ENCODE assay signal across 18 mouse cellular contexts in the genomic region with DNA sequence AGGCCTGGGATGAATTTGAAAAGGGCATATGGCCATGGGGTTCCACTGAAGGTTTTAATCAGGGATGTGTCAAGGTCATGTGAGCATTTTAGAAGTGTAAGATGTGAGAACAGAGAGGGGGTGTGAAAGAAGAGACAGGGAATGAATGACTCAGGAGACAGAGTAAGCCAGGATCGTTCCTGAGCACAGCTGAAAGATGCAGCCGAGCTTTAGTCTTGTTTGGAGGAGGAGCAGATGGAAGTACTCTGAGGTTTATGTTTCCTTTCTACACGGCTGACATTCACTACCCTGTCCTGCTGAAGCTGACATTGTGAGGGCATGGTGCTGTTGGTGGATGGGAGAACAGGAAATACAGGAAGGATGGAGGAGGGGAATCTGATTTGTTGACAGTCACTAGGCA.
A peak's percentile ranks its signal among the peaks of the same experiment; 100 is the strongest.
DNase-seq lines count a peak whose midpoint lies in the region; ATAC-seq lines count a peak whose summit lies in the region.
"Had no signal": no experiment of that assay in that cellular context is flagged by ENCODE, and none has a peak within 500 bp of the region (broad histone marks: within the 10 kb centered on the region; RNA-seq: fewer than 3 reads in every experiment).

No protein-coding gene starts in this region.

- no peak for ATAC-seq in hindbrain, embryonic 12.5 days (ENCODE audit: low FRiP score)
- no peak for ATAC-seq in hindbrain, embryonic 16.5 days
- ATAC-seq in midbrain, embryonic 14.5 days (ENCODE audit: low FRiP score, low TSS enrichment) = no peak
- ATAC-seq in midbrain, embryonic 11.5 days (ENCODE audit: low FRiP score) = no peak
- ATAC-seq in hindbrain, embryonic 15.5 days (ENCODE audit: low FRiP score, low read depth) = no peak
- ATAC-seq in neural tube, embryonic 14.5 days (ENCODE audit: low read depth) = peak; percentile 28; the same call in 1 of the 2 replicates
- ATAC-seq: inflammation-experienced regulatory T-cells, adult 6 months had no signal

- H3K9ac ChIP-seq in hindbrain, embryonic 12.5 days = no peak overlapping the region
- no peak overlapping the region for H3K9ac ChIP-seq in hindbrain, embryonic 16.5 days (ENCODE audit: low read depth, low read length)
- no peak overlapping the region for H3K9ac ChIP-seq in midbrain, embryonic 14.5 days (replicated peaks; ENCODE audit: low read length)
- no peak overlapping the region for H3K9ac ChIP-seq in midbrain, embryonic 11.5 days (ENCODE audit: low read length)
- no peak overlapping the region for H3K9ac ChIP-seq in hindbrain, embryonic 15.5 days
- H3K9ac ChIP-seq in neural tube, embryonic 14.5 days (replicated peaks; ENCODE audit: low read depth, low read length) = no peak overlapping the region
- H3K9ac ChIP-seq: forebrain, postnatal 0 days; limb, embryonic 15.5 days; liver, embryonic 15.5 days; midbrain, embryonic 12.5 days; stomach, embryonic 15.5 days had no signal

- H3K4me3 ChIP-seq in hindbrain, embryonic 12.5 days = no peak overlapping the region
- H3K4me3 ChIP-seq in hindbrain, embryonic 16.5 days (ENCODE audit: low read length) = no peak overlapping the region
- no peak overlapping the region for H3K4me3 ChIP-seq in midbrain, embryonic 14.5 days (replicated peaks; ENCODE audit: low read depth, low read length)
- no peak overlapping the region for H3K4me3 ChIP-seq in midbrain, embryonic 11.5 days (ENCODE audit: low read depth, low read length)
- no peak overlapping the region for H3K4me3 ChIP-seq in hindbrain, embryonic 15.5 days
- H3K4me3 ChIP-seq in neural tube, embryonic 14.5 days (ENCODE audit: low read depth, low read length) = no peak overlapping the region
- H3K4me3 ChIP-seq: gastrocnemius, adult 2 months; limb, embryonic 15.5 days; liver, embryonic 15.5 days; midbrain, embryonic 12.5 days; stomach, embryonic 15.5 days had no signal

- H3K4me1 ChIP-seq in hindbrain, embryonic 12.5 days = peaks cover 8% of the 10 kb centered on the region
- H3K4me1 ChIP-seq in hindbrain, embryonic 16.5 days (ENCODE audit: control insufficient read depth, insufficient read depth, low read depth, low read length) = peaks cover 7% of the 10 kb centered on the region
- H3K4me1 ChIP-seq in midbrain, embryonic 14.5 days (ENCODE audit: control insufficient read depth, insufficient read depth, low read length) = no peaks in the 10 kb centered on the region; the same call in 1 of the 2 replicates
- H3K4me1 ChIP-seq in midbrain, embryonic 11.5 days (ENCODE audit: control insufficient read depth, insufficient read depth, low read length) = no peaks in the 10 kb centered on the region
- H3K4me1 ChIP-seq in hindbrain, embryonic 15.5 days (replicated peaks) = peaks cover 18% of the 10 kb centered on the region
- H3K4me1 ChIP-seq in neural tube, embryonic 14.5 days (ENCODE audit: control insufficient read depth, insufficient read depth, low read length) = peaks cover 12% of the 10 kb centered on the region; the same call in 1 of the 2 replicates
- H3K4me1 ChIP-seq: limb, embryonic 15.5 days; liver, embryonic 15.5 days; stomach, embryonic 15.5 days had no signal

- peak overlapping the region; percentile 78 for H3K27ac ChIP-seq in hindbrain, embryonic 12.5 days
- H3K27ac ChIP-seq in hindbrain, embryonic 16.5 days (ENCODE audit: low read depth, low read length) = no peak overlapping the region
- H3K27ac ChIP-seq in midbrain, embryonic 14.5 days (replicated peaks; ENCODE audit: low read depth, low read length) = peak overlapping the region; percentile 42
- H3K27ac ChIP-seq in midbrain, embryonic 11.5 days (ENCODE audit: low read depth, low read length) = no peak overlapping the region
- peak overlapping the region; percentile 80 for H3K27ac ChIP-seq in hindbrain, embryonic 15.5 days (replicated peaks)
- peak overlapping the region; percentile 88 for H3K27ac ChIP-seq in neural tube, embryonic 14.5 days (ENCODE audit: low read depth, low read length)
- H3K27ac ChIP-seq: gastrocnemius, adult 2 months; limb, embryonic 15.5 days; liver, embryonic 15.5 days; midbrain, embryonic 12.5 days; stomach, embryonic 15.5 days had no signal

- no peak overlapping the region for H3K4me2 ChIP-seq in hindbrain, embryonic 12.5 days (replicated peaks)
- no peak overlapping the region for H3K4me2 ChIP-seq in hindbrain, embryonic 16.5 days (ENCODE audit: low read length)
- H3K4me2 ChIP-seq in midbrain, embryonic 14.5 days (ENCODE audit: low read length) = no peak overlapping the region
- H3K4me2 ChIP-seq in midbrain, embryonic 11.5 days = no peak overlapping the region
- no peak overlapping the region for H3K4me2 ChIP-seq in hindbrain, embryonic 15.5 days
- no peak overlapping the region for H3K4me2 ChIP-seq in neural tube, embryonic 14.5 days (ENCODE audit: low read depth, low read length)
- H3K4me2 ChIP-seq: heart, embryonic 11.5 days; limb, embryonic 15.5 days; liver, embryonic 15.5 days; midbrain, embryonic 12.5 days; stomach, embryonic 15.5 days had no signal

- H3K27me3 ChIP-seq in hindbrain, embryonic 12.5 days = no peaks in the 10 kb centered on the region
- no peaks in the 10 kb centered on the region for H3K27me3 ChIP-seq in hindbrain, embryonic 16.5 days (replicated peaks; ENCODE audit: control insufficient read depth, insufficient read depth, low read length)
- H3K27me3 ChIP-seq in midbrain, embryonic 14.5 days (ENCODE audit: control insufficient read depth, insufficient read depth, low read length) = no peaks in the 10 kb centered on the region
- H3K27me3 ChIP-seq in midbrain, embryonic 11.5 days (ENCODE audit: control insufficient read depth, insufficient read depth, low read length) = no peaks in the 10 kb centered on the region
- H3K27me3 ChIP-seq in hindbrain, embryonic 15.5 days = no peaks in the 10 kb centered on the region
- no peaks in the 10 kb centered on the region for H3K27me3 ChIP-seq in neural tube, embryonic 14.5 days (ENCODE audit: control insufficient read depth, insufficient read depth, low read length)
- H3K27me3 ChIP-seq: limb, embryonic 15.5 days; liver, embryonic 15.5 days; midbrain, embryonic 12.5 days; stomach, embryonic 15.5 days had no signal

- H3K9me3 ChIP-seq in hindbrain, embryonic 12.5 days (replicated peaks) = no peaks in the 10 kb centered on the region
- H3K9me3 ChIP-seq in hindbrain, embryonic 16.5 days (ENCODE audit: control insufficient read depth, low read length) = no peaks in the 10 kb centered on the region
- H3K9me3 ChIP-seq in midbrain, embryonic 14.5 days (ENCODE audit: control insufficient read depth, low read length) = no peaks in the 10 kb centered on the region
- H3K9me3 ChIP-seq in midbrain, embryonic 11.5 days (ENCODE audit: control insufficient read depth, low read length) = no peaks in the 10 kb centered on the region
- H3K9me3 ChIP-seq in hindbrain, embryonic 15.5 days = no peaks in the 10 kb centered on the region
- H3K9me3 ChIP-seq in neural tube, embryonic 14.5 days (ENCODE audit: control insufficient read depth, low read length) = no peaks in the 10 kb centered on the region
- H3K9me3 ChIP-seq: limb, embryonic 15.5 days; liver, embryonic 15.5 days; midbrain, embryonic 12.5 days; stomach, embryonic 15.5 days had no signal

- WGBS in hindbrain, embryonic 12.5 days = 68% methylated on average over 3 of the region's 3 CpGs
- 55% methylated on average over 3 of the region's 3 CpGs for WGBS in hindbrain, embryonic 16.5 days
- 59% methylated on average over 3 of the region's 3 CpGs for WGBS in midbrain, embryonic 14.5 days
- WGBS in midbrain, embryonic 11.5 days = 65% methylated on average over 3 of the region's 3 CpGs
- 44% methylated on average over 3 of the region's 3 CpGs for WGBS in hindbrain, embryonic 15.5 days
- 19% methylated on average over 3 of the region's 3 CpGs for WGBS in neural tube, embryonic 14.5 days

- no peaks in the 10 kb centered on the region for H3K36me3 ChIP-seq in hindbrain, embryonic 12.5 days
- no peaks in the 10 kb centered on the region for H3K36me3 ChIP-seq in hindbrain, embryonic 16.5 days (ENCODE audit: control insufficient read depth, insufficient read depth, low read length)
- no peaks in the 10 kb centered on the region for H3K36me3 ChIP-seq in midbrain, embryonic 14.5 days (ENCODE audit: control insufficient read depth, insufficient read depth, low read length)
- H3K36me3 ChIP-seq in midbrain, embryonic 11.5 days (ENCODE audit: control insufficient read depth, insufficient read depth, low read length) = no peaks in the 10 kb centered on the region
- H3K36me3 ChIP-seq in hindbrain, embryonic 15.5 days = no peaks in the 10 kb centered on the region
- H3K36me3 ChIP-seq in neural tube, embryonic 14.5 days (ENCODE audit: control insufficient read depth, insufficient read depth, low read length) = no peaks in the 10 kb centered on the region
- H3K36me3 ChIP-seq: limb, embryonic 15.5 days; liver, embryonic 15.5 days; midbrain, embryonic 12.5 days; stomach, embryonic 15.5 days had no signal

- DNase-seq in midbrain, embryonic 14.5 days = no peak
- no peak for DNase-seq in midbrain, embryonic 11.5 days (ENCODE audit: low spot score, missing footprints)
- DNase-seq in adrenal gland, postnatal 25 days = no peak
- DNase-seq: cerebellum, adult 8-10 months; forebrain, postnatal 0 days; gastrocnemius, adult 2 months; right cerebral cortex, postnatal 14 days; thymus, adult 2 months had no signal

Comparison
In these comparisons a context has a peak if more than half of its experiments do, and no peak if none do; other contexts are left out.
1. H3K27ac ChIP-seq: peak in hindbrain, embryonic 12.5 days (single experiment), midbrain, embryonic 14.5 days (single experiment), hindbrain, embryonic 15.5 days (single experiment) and neural tube, embryonic 14.5 days (single experiment); none in hindbrain, embryonic 16.5 days (single experiment) and midbrain, embryonic 11.5 days (single experiment).